Mouse (Mus musculus): Measurements from ENCODE around the gene Dcun1d4. TPM values are rescaled to one million over a fixed set of nuclear protein-coding genes. Genes with fewer than 3 reads are reported as not detected.

The Dcun1d4 gene
- polyA plus RNA-seq, 1 experiment from 2014 or later: 28.3 TPM

DNA sequence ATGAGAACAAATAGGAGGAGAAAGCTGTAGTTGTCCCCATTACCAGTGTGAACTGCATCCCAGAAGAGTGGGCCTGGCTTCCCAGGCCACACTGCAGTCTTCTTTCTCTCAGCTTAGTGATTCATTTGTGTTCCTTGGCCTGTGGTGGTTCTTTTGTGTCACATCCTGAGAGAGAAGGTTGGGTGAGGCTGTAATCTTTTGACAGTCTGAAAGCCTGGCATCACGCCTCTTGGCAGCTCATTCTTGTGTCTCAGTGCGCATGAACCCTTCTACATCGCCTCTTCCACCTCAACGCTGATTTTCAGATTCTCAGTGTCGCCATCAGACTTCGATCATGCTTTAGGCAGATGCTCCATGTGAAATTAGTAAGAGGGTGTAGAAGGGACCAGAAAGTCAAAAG is 83.2 kb downstream of the Dcun1d4 start:
- no peak overlapping the region for H3K4me2 ChIP-seq (ENCODE audit: low read length)
- H3K36me3 ChIP-seq (ENCODE audit: control insufficient read depth, insufficient read depth, low read length): peaks cover 12% of the 10 kb centered on the region
- H3K9me3 ChIP-seq (ENCODE audit: control insufficient read depth, low read length): no peaks in the 10 kb centered on the region
- DNase-seq (ENCODE audit: low spot score): no peak
- H3K27me3 ChIP-seq (replicated peaks; ENCODE audit: control insufficient read depth, insufficient read depth, low read length): no peaks in the 10 kb centered on the region
- no peak overlapping the region for H3K4me3 ChIP-seq (ENCODE audit: low read depth, low read length)
- WGBS: 93% methylated on average over 6 of the region's 6 CpGs
- no peak for ATAC-seq (replicated peaks; ENCODE audit: low FRiP score, low TSS enrichment, low read depth)
- no peaks in the 10 kb centered on the region for H3K4me1 ChIP-seq (replicated peaks; ENCODE audit: control insufficient read depth, insufficient read depth, low read length)
- H3K27ac ChIP-seq (ENCODE audit: low read depth): no peak overlapping the region
- no peak overlapping the region for H3K9ac ChIP-seq (ENCODE audit: low read length)

DNA sequence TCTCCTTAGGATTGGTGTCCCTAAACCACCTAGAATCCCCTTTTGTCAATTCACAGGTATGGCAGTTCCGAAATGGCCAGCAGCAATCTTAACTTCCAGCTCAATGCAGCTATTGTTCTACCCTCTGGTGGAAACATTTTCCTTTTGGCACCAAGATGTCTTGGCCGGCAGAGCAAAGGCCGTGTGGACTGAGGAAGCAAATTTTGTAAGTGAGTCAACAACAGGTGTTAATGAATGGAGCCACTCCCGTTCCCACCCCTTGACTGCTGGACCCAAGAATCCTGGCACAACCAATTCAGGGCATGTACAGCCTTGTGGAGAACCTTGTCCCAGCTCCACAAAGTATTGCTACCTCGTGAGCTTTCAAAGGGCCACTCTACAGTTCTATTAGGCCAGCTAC is 85.3 kb downstream of the Dcun1d4 start:
- H3K4me3 ChIP-seq (ENCODE audit: low read depth, low read length): no peak overlapping the region
- H3K9me3 ChIP-seq (ENCODE audit: control insufficient read depth, low read length): no peaks in the 10 kb centered on the region
- H3K4me2 ChIP-seq (ENCODE audit: low read length): no peak overlapping the region
- DNase-seq (ENCODE audit: low spot score): no peak
- no peaks in the 10 kb centered on the region for H3K27me3 ChIP-seq (replicated peaks; ENCODE audit: control insufficient read depth, insufficient read depth, low read length)
- no peak overlapping the region for H3K9ac ChIP-seq (ENCODE audit: low read length)
- no peaks in the 10 kb centered on the region for H3K36me3 ChIP-seq (ENCODE audit: control insufficient read depth, insufficient read depth, low read length)
- H3K27ac ChIP-seq (ENCODE audit: low read depth): no peak overlapping the region
- H3K4me1 ChIP-seq (replicated peaks; ENCODE audit: control insufficient read depth, insufficient read depth, low read length): no peaks in the 10 kb centered on the region
- WGBS: 84% methylated on average over 5 of the region's 5 CpGs
- no peak for ATAC-seq (replicated peaks; ENCODE audit: low FRiP score, low TSS enrichment, low read depth)

- Histone ChIP-seq H3K9ac (ENCODE audit: low read length) (no peak overlapping the region), H3K27ac (ENCODE audit: low read depth) (no peak overlapping the region), H3K36me3 (ENCODE audit: control insufficient read depth, insufficient read depth, low read length) (no peaks in the 10 kb centered on the region), H3K4me2 (ENCODE audit: low read length) (no peak overlapping the region), H3K9me3 (ENCODE audit: control insufficient read depth, low read length) (no peaks in the 10 kb centered on the region), H3K4me1 (replicated peaks; ENCODE audit: control insufficient read depth, insufficient read depth, low read length) (no peaks in the 10 kb centered on the region), H3K4me3 (ENCODE audit: low read depth, low read length) (no peak overlapping the region), H3K27me3 (replicated peaks; ENCODE audit: control insufficient read depth, insufficient read depth, low read length) (no peaks in the 10 kb centered on the region)
- 64% methylated on average over 4 of the region's 4 CpGs for WGBS
- DNase-seq (ENCODE audit: low spot score) (no peak), ATAC-seq (replicated peaks; ENCODE audit: low FRiP score, low TSS enrichment, low read depth) (no peak)
Observed at GRCm38 (mm10) chr5:73566892-73567291, 86.1 kb downstream of the Dcun1d4 start.

DNA sequence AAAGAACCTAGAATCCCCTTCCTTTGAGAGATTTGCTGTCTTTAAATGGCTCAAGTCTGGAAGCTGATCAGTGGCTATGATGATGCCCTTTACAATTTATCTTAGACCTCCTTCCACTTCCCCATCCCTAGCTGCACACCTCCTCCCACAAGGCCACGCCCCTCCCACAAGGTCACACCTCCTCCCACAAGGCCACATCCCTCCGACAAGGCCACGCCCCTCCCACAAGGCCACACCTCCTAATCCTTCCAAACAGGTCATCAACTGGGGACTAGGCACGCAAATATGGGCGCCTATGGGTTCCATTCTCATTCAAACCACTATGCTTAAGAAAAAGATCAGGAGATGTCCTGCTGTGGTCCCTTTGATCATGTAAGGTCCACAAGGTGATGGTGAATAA is 88.4 kb downstream of the Dcun1d4 start:
- Histone ChIP-seq H3K36me3 (ENCODE audit: control insufficient read depth, insufficient read depth, low read length) (no peaks in the 10 kb centered on the region), H3K27ac (ENCODE audit: low read depth) (no peak overlapping the region), H3K4me1 (replicated peaks; ENCODE audit: control insufficient read depth, insufficient read depth, low read length) (no peaks in the 10 kb centered on the region), H3K27me3 (replicated peaks; ENCODE audit: control insufficient read depth, insufficient read depth, low read length) (no peaks in the 10 kb centered on the region), H3K4me2 (ENCODE audit: low read length) (no peak overlapping the region), H3K9me3 (ENCODE audit: control insufficient read depth, low read length) (no peaks in the 10 kb centered on the region), H3K9ac (ENCODE audit: low read length) (no peak overlapping the region), H3K4me3 (ENCODE audit: low read depth, low read length) (no peak overlapping the region)
- DNase-seq (ENCODE audit: low spot score): no peak
- WGBS: 79% methylated on average over 5 of the region's 5 CpGs
- ATAC-seq (replicated peaks; ENCODE audit: low FRiP score, low TSS enrichment, low read depth): no peak

GRCm38 (mm10) chr5:73571395-73572156 is 90.8 kb downstream of the Dcun1d4 start:
- no peak overlapping the region for H3K27ac ChIP-seq (ENCODE audit: low read depth)
- DNase-seq (ENCODE audit: low spot score): no peak
- ATAC-seq (replicated peaks; ENCODE audit: low FRiP score, low TSS enrichment, low read depth): no peak
- H3K9ac ChIP-seq (ENCODE audit: low read length): no peak overlapping the region
- no peak overlapping the region for H3K4me3 ChIP-seq (ENCODE audit: low read depth, low read length)
- no peaks in the 10 kb centered on the region for H3K27me3 ChIP-seq (replicated peaks; ENCODE audit: control insufficient read depth, insufficient read depth, low read length)
- H3K9me3 ChIP-seq (ENCODE audit: control insufficient read depth, low read length): no peaks in the 10 kb centered on the region
- 83% methylated on average over 6 of the region's 6 CpGs for WGBS
- no peak overlapping the region for H3K4me2 ChIP-seq (ENCODE audit: low read length)
- no peaks in the 10 kb centered on the region for H3K4me1 ChIP-seq (replicated peaks; ENCODE audit: control insufficient read depth, insufficient read depth, low read length)
- no peaks in the 10 kb centered on the region for H3K36me3 ChIP-seq (ENCODE audit: control insufficient read depth, insufficient read depth, low read length)

GRCm38 (mm10) chr5:73572846-73573245 is 92.0 kb downstream of the Dcun1d4 start:
- WGBS: 90% methylated on average over 2 of the region's 2 CpGs
- Histone ChIP-seq H3K4me3 (ENCODE audit: low read depth, low read length) (no peak overlapping the region), H3K9me3 (ENCODE audit: control insufficient read depth, low read length) (no peaks in the 10 kb centered on the region), H3K36me3 (ENCODE audit: control insufficient read depth, insufficient read depth, low read length) (no peaks in the 10 kb centered on the region), H3K4me1 (replicated peaks; ENCODE audit: control insufficient read depth, insufficient read depth, low read length) (no peaks in the 10 kb centered on the region), H3K9ac (ENCODE audit: low read length) (no peak overlapping the region), H3K4me2 (ENCODE audit: low read length) (no peak overlapping the region), H3K27ac (ENCODE audit: low read depth) (no peak overlapping the region), H3K27me3 (replicated peaks; ENCODE audit: control insufficient read depth, insufficient read depth, low read length) (no peaks in the 10 kb centered on the region)
- ATAC-seq (replicated peaks; ENCODE audit: low FRiP score, low TSS enrichment, low read depth) (no peak), DNase-seq (ENCODE audit: low spot score) (no peak)

- no peak overlapping the region for H3K27ac ChIP-seq (ENCODE audit: low read depth)
- H3K4me3 ChIP-seq (ENCODE audit: low read depth, low read length): no peak overlapping the region
- H3K9ac ChIP-seq (ENCODE audit: low read length): no peak overlapping the region
- no peaks in the 10 kb centered on the region for H3K4me1 ChIP-seq (replicated peaks; ENCODE audit: control insufficient read depth, insufficient read depth, low read length)
- DNase-seq (ENCODE audit: low spot score): no peak
- no peak for ATAC-seq (replicated peaks; ENCODE audit: low FRiP score, low TSS enrichment, low read depth)
- H3K4me2 ChIP-seq (ENCODE audit: low read length): no peak overlapping the region
- no peaks in the 10 kb centered on the region for H3K36me3 ChIP-seq (ENCODE audit: control insufficient read depth, insufficient read depth, low read length)
- no peaks in the 10 kb centered on the region for H3K9me3 ChIP-seq (ENCODE audit: control insufficient read depth, low read length)
- 80% methylated on average over 7 of the region's 7 CpGs for WGBS
- H3K27me3 ChIP-seq (replicated peaks; ENCODE audit: control insufficient read depth, insufficient read depth, low read length): no peaks in the 10 kb centered on the region
Observed at GRCm38 (mm10) chr5:73573789-73574188, 93.0 kb downstream of the Dcun1d4 start.

DNA sequence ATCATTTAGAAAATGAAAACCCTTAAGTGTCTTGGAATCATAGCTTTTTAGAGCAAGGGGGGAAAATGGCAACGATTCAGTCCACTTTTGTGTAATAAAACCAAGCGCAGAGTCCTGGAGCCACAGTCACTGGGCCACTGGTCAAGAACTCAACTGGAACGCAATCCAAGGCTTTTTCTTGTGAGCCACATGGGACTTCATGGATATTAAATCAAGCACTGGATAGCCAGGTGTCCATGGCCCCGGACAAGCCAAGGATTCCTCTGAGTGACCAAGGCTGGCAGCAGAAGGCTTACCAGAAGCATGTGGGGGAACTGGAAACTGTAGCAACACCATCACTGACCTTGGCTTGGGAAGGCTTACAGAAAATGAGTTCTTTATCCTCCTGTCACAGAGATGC is 93.8 kb downstream of the Dcun1d4 start:
- H3K9ac ChIP-seq (ENCODE audit: low read length): no peak overlapping the region
- no peak for DNase-seq (ENCODE audit: low spot score)
- H3K4me1 ChIP-seq (replicated peaks; ENCODE audit: control insufficient read depth, insufficient read depth, low read length): no peaks in the 10 kb centered on the region
- WGBS: 93% methylated on average over 4 of the region's 4 CpGs
- H3K4me2 ChIP-seq (ENCODE audit: low read length): no peak overlapping the region
- no peak overlapping the region for H3K27ac ChIP-seq (ENCODE audit: low read depth)
- no peak overlapping the region for H3K4me3 ChIP-seq (ENCODE audit: low read depth, low read length)
- H3K36me3 ChIP-seq (ENCODE audit: control insufficient read depth, insufficient read depth, low read length): no peaks in the 10 kb centered on the region
- ATAC-seq (replicated peaks; ENCODE audit: low FRiP score, low TSS enrichment, low read depth): no peak
- no peaks in the 10 kb centered on the region for H3K9me3 ChIP-seq (ENCODE audit: control insufficient read depth, low read length)
- H3K27me3 ChIP-seq (replicated peaks; ENCODE audit: control insufficient read depth, insufficient read depth, low read length): no peaks in the 10 kb centered on the region

- DNase-seq (ENCODE audit: low spot score) (no peak), ATAC-seq (replicated peaks; ENCODE audit: low FRiP score, low TSS enrichment, low read depth) (no peak)
- Histone ChIP-seq H3K4me1 (replicated peaks; ENCODE audit: control insufficient read depth, insufficient read depth, low read length) (no peaks in the 10 kb centered on the region), H3K27me3 (replicated peaks; ENCODE audit: control insufficient read depth, insufficient read depth, low read length) (no peaks in the 10 kb centered on the region), H3K9ac (ENCODE audit: low read length) (no peak overlapping the region), H3K4me2 (ENCODE audit: low read length) (no peak overlapping the region), H3K4me3 (ENCODE audit: low read depth, low read length) (no peak overlapping the region), H3K36me3 (ENCODE audit: control insufficient read depth, insufficient read depth, low read length) (no peaks in the 10 kb centered on the region), H3K27ac (ENCODE audit: low read depth) (no peak overlapping the region), H3K9me3 (ENCODE audit: control insufficient read depth, low read length) (no peaks in the 10 kb centered on the region)
- WGBS: 71% methylated on average over 7 of the region's 7 CpGs
Observed at GRCm38 (mm10) chr5:73576708-73577107, 95.9 kb downstream of the Dcun1d4 start.

All from intestine, embryonic 14.5 days (tissue).